Mouse (Mus musculus): ENCODE measurements around the gene Tnks2. TPM values are rescaled to one million over a fixed set of nuclear protein-coding genes. Genes with fewer than 3 reads are reported as not detected.

Gene Tnks2
- polyA plus RNA-seq, 1 experiment, result 201 TPM

GRCm38 (mm10) chr19:36887706-36888105, 53.7 kb downstream of the Tnks2 start:
- Histone ChIP-seq H3K4me3 (ENCODE audit: insufficient read depth, low read length) (no peak overlapping the region), H3K27ac (ENCODE audit: insufficient read depth, low read length) (no peak overlapping the region), H3K4me1 (ENCODE audit: control insufficient read depth, insufficient read depth, low read length) (no peaks in the 10 kb centered on the region)
- TF ChIP-seq CTCF (IDR thresholded peaks at IDR 0.05; ENCODE audit: borderline replicate concordance, insufficient read depth, low read length) (no peak), POLR2A (IDR thresholded peaks at IDR 0.05; ENCODE audit: low read depth, low read length) (no peak)

DNA sequence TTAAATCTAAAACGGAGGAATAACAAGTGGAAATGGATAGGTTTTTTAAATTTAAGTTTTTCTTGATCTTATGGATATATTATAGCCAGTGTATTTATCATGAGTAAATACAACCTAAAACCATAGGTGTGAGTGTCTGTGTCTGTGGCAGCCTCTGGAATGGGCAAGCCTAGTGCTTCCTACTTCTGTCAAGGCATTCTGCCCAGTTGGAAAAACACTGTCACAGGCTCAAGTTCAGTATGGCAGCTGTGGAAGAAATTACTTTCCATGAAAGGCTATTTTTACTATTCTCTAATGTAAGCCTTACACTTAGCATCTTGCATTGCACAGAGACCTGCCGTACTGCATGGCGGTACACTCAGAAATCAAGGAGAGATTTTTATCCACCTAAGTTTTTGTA, 57.7 kb downstream of the Tnks2 start:
- no peak overlapping the region for H3K27ac ChIP-seq (ENCODE audit: insufficient read depth, low read length)
- TF ChIP-seq CTCF (IDR thresholded peaks at IDR 0.05; ENCODE audit: borderline replicate concordance, insufficient read depth, low read length) (no peak), POLR2A (IDR thresholded peaks at IDR 0.05; ENCODE audit: low read depth, low read length) (no peak)
- H3K4me3 ChIP-seq (ENCODE audit: insufficient read depth, low read length), result no peak overlapping the region
- no peaks in the 10 kb centered on the region for H3K4me1 ChIP-seq (ENCODE audit: control insufficient read depth, insufficient read depth, low read length)

DNA sequence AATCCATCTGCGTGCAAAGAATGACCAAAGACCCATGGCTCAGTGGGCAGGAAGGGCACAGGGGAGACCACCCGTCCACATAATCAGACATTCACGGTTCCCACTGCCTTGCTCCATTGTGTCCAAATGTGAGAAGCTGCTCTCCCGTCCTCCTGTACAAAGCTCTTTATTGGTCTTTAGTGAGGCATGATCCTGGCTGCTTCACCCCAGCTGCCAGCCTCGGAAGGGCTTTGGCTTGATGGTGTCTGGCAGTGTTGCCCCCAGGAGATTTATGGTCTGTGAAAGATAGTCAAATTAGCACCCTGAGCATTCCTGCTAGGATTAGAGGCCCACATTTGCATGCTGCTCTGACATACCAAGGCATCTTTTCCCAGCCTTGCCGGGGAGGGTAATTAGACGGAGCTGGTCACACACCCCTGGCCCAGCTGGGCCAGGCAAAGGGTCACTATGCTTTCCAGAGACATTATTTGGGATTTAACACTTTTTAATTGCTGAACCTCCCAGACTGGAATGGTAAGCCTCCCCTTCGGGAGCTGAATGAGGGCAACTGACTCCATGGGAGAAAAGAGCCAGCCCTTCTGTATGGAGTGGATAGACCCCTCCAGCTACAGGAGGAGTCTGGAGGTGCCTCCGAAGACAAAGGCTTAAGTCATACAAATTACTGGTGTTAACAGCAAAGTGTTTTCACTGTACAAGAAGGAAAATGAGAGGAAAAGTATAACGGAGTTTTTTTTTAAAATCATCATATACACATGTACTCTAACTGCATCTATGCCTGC, 62.9 kb downstream of the Tnks2 start:
- H3K4me1 ChIP-seq (ENCODE audit: control insufficient read depth, insufficient read depth, low read length), result no peaks in the 10 kb centered on the region
- no peak overlapping the region for H3K27ac ChIP-seq (ENCODE audit: insufficient read depth, low read length)
- TF ChIP-seq CTCF (IDR thresholded peaks at IDR 0.05; ENCODE audit: borderline replicate concordance, insufficient read depth, low read length) (no peak), POLR2A (IDR thresholded peaks at IDR 0.05; ENCODE audit: low read depth, low read length) (no peak)
- H3K4me3 ChIP-seq (ENCODE audit: insufficient read depth, low read length), result no peak overlapping the region

GRCm38 (mm10) chr19:36897778-36898177, 63.7 kb downstream of the Tnks2 start:
- no peaks in the 10 kb centered on the region for H3K4me1 ChIP-seq (ENCODE audit: control insufficient read depth, insufficient read depth, low read length)
- TF ChIP-seq POLR2A (IDR thresholded peaks at IDR 0.05; ENCODE audit: low read depth, low read length) (no peak), CTCF (IDR thresholded peaks at IDR 0.05; ENCODE audit: borderline replicate concordance, insufficient read depth, low read length) (peak; percentile 35; the same call in 1 of the 2 replicates)
- no peak overlapping the region for H3K4me3 ChIP-seq (ENCODE audit: insufficient read depth, low read length)
- H3K27ac ChIP-seq (ENCODE audit: insufficient read depth, low read length), result no peak overlapping the region

GRCm38 (mm10) chr19:36903377-36903776, 69.3 kb downstream of the Tnks2 start:
- H3K27ac ChIP-seq (ENCODE audit: insufficient read depth, low read length), result no peak overlapping the region
- TF ChIP-seq CTCF (IDR thresholded peaks at IDR 0.05; ENCODE audit: borderline replicate concordance, insufficient read depth, low read length) (no peak), POLR2A (IDR thresholded peaks at IDR 0.05; ENCODE audit: low read depth, low read length) (no peak)
- H3K4me1 ChIP-seq (ENCODE audit: control insufficient read depth, insufficient read depth, low read length), result 0 out of 2 replicates have a peak, but pooled peaks cover 2% of the 10 kb centered on the region
- no peak overlapping the region for H3K4me3 ChIP-seq (ENCODE audit: insufficient read depth, low read length)

DNA sequence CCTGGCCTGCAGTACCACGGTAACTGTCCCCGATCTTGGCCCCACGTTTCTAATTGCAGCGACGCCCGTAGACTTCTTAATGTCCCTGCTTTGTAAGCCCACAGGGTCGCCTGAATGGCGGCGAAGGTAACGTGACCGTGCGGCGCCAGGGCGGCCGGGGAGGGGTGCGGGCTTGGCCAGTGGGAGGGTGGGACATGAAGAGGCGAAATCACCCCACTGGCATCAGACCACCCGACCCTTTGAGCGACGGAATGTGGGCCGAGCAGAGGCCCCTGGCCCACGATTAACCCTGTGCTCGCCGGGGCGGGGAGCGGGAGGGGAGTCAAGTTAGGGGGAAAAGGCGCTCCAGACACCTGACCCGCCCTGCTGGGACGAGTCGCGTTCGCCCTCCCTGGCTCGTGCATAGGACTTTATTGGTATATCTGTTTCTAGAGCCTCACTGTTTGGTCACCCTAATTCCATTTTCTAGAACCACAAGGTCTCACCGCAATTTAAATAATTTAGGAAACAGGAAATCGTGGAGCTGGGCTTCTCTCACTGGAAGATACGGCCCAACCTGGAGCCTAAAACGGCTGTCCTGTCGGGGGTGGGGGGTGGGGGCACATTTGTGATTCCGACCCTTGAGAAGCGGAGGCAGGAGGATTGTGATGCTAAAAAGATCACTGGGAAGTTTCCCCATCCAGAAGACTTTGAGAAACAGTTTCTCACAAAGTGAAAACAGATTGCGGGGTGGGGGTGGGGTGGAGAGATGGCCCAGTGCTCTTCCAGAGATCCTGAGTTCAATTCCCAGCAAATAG, 70.4 kb downstream of the Tnks2 start:
- H3K4me3 ChIP-seq (ENCODE audit: insufficient read depth, low read length), result peak overlapping the region; percentile 18
- H3K27ac ChIP-seq (ENCODE audit: insufficient read depth, low read length), result no peak overlapping the region
- TF ChIP-seq CTCF (IDR thresholded peaks at IDR 0.05; ENCODE audit: borderline replicate concordance, insufficient read depth, low read length) (no peak), POLR2A (IDR thresholded peaks at IDR 0.05; ENCODE audit: low read depth, low read length) (0 out of 2 replicates have a peak, but pooled peaks have one; percentile 12)
- 0 out of 2 replicates have a peak, but pooled peaks cover 2% of the 10 kb centered on the region for H3K4me1 ChIP-seq (ENCODE audit: control insufficient read depth, insufficient read depth, low read length)

- no peak overlapping the region for H3K27ac ChIP-seq (ENCODE audit: insufficient read depth, low read length)
- H3K4me1 ChIP-seq (ENCODE audit: control insufficient read depth, insufficient read depth, low read length), result no peaks in the 10 kb centered on the region
- no peak for TF ChIP-seq POLR2A (IDR thresholded peaks at IDR 0.05; ENCODE audit: low read depth, low read length)
- TF ChIP-seq CTCF (IDR thresholded peaks at IDR 0.05; ENCODE audit: borderline replicate concordance, insufficient read depth, low read length), result no peak
- no peak overlapping the region for H3K4me3 ChIP-seq (ENCODE audit: insufficient read depth, low read length)
These were observed 75.1 kb downstream of the Tnks2 start for GRCm38 (mm10) chr19:36909150-36909549.

- TF ChIP-seq CTCF (IDR thresholded peaks at IDR 0.05; ENCODE audit: borderline replicate concordance, insufficient read depth, low read length) (peak; percentile 45; the same call in 1 of the 2 replicates), POLR2A (IDR thresholded peaks at IDR 0.05; ENCODE audit: low read depth, low read length) (no peak)
- Histone ChIP-seq H3K4me3 (ENCODE audit: insufficient read depth, low read length) (no peak overlapping the region), H3K4me1 (ENCODE audit: control insufficient read depth, insufficient read depth, low read length) (no peaks in the 10 kb centered on the region), H3K27ac (ENCODE audit: insufficient read depth, low read length) (no peak overlapping the region)
These were observed 75.8 kb downstream of the Tnks2 start for GRCm38 (mm10) chr19:36909676-36910292.

GRCm38 (mm10) chr19:36910424-36911045, 76.5 kb downstream of the Tnks2 start:
- TF ChIP-seq CTCF (IDR thresholded peaks at IDR 0.05; ENCODE audit: borderline replicate concordance, insufficient read depth, low read length), result no peak
- no peak for TF ChIP-seq POLR2A (IDR thresholded peaks at IDR 0.05; ENCODE audit: low read depth, low read length)
- H3K4me3 ChIP-seq (ENCODE audit: insufficient read depth, low read length), result no peak overlapping the region

More at GRCm38 (mm10) chr19:36910424-36911045, 76.5 kb downstream of the Tnks2 start:
- H3K27ac ChIP-seq (ENCODE audit: insufficient read depth, low read length), result no peak overlapping the region
- H3K4me1 ChIP-seq (ENCODE audit: control insufficient read depth, insufficient read depth, low read length), result no peaks in the 10 kb centered on the region

All from embryonic fibroblast, embryonic 13.5 days (primary cell).